Mouse (Mus musculus) frontal cortex, postnatal 36 days (tissue): ENCODE results near the gene Nos1ap.

ENCODE experiments used
- DNase-seq, 2 experiments: peaks; one replicate each; pipeline ENCODE4 v3.0.0; 2022; ENCODE audit warnings: low spot score in 2 of 2

Gene Nos1ap

GRCm38 (mm10) chr1:170502491-170503276, 87.0 kb downstream of the Nos1ap start:
- DNase-seq = no peak

GRCm38 (mm10) chr1:170501970-170502369, 87.7 kb downstream of the Nos1ap start:
- DNase-seq = no peak

- no peak for DNase-seq
Measured at GRCm38 (mm10) chr1:170501556-170501955, 88.1 kb downstream of the Nos1ap start.

DNA sequence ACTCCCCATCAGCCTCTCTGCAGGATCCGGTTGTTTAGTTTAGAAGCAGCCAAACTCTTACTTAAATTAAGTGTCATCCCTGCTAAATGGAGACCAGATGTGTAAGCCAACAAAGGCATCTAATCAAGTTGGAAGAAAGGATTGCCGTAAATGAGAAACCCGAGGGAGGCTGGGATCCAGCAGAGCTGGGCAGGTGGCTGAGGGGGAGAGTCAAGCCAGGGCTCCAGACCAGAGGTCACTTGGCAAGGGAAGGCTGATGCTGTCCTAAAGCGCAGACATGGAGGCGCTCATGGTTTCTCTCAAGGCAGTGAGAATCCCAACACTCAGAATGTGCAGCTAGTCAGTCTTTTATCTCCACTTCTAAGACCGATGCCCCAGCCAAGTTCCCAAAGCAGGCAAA, 89.8 kb downstream of the Nos1ap start:
- no peak for DNase-seq

GRCm38 (mm10) chr1:170499466-170499865, 90.2 kb downstream of the Nos1ap start:
- no peak for DNase-seq

DNA sequence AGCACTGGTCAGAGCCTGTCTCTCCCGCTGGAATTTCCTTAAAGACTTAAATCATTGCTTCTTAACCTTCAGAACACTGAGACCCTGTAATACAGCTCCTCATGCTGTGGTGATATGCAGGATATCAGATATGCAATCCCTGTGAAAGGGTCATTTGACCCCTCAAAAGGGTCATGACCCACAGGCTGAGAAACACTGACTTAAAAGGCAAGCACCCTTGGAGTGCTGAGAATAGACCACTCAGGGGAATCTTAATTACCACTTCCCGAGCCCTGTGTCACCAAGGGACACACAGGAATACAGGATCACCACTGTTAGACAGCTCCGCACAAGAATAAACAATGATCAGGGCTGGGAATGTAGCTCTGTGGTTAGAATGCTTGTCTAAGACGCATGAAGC, 91.0 kb downstream of the Nos1ap start:
- DNase-seq = no peak

GRCm38 (mm10) chr1:170496221-170496620, 93.4 kb downstream of the Nos1ap start:
- DNase-seq = no peak

- no peak for DNase-seq
Measured at GRCm38 (mm10) chr1:170495538-170496183, 94.0 kb downstream of the Nos1ap start.

DNA sequence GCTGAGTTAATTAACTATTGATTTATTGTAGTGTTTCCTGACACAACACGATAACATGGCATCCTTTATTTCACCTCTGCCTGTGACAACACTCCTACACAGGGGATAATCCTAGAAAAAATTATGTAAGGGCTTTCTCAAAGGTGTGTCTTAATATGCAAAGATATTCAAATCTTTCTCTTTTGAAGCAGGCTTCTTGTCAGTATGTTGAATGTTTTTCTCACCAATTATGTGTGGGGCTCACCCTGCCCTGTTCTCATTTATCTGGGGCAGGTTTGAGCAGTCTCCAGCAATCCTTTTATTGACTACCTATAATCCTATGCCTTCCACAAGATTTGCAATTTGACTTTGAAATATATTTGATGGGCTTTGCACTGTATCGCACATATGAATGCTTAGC, 97.1 kb downstream of the Nos1ap start:
- DNase-seq = no peak

GRCm38 (mm10) chr1:170492027-170492426, 97.6 kb downstream of the Nos1ap start:
- DNase-seq = no peak

GRCm38 (mm10) chr1:170489936-170490335, 99.7 kb downstream of the Nos1ap start:
- DNase-seq = no peak

DNA sequence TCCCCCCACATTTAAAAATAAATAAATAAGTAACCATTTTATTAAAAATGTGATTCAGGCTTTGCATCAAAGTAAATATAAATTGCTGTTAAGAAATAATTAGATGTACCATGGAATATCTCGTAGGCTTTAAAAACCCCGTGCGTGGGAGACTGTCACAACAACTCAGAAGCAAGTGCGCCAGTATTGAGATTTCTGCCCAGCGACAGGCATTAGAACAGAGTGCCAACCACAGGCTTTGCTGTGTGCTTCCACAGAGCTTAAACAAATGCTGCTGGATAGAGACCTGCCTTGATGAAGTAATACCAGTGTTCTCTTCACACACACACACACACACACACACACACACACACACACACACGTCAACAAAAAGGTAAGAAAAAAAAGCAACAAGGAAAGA, 100.2 kb downstream of the Nos1ap start:
- DNase-seq = no peak

DNA sequence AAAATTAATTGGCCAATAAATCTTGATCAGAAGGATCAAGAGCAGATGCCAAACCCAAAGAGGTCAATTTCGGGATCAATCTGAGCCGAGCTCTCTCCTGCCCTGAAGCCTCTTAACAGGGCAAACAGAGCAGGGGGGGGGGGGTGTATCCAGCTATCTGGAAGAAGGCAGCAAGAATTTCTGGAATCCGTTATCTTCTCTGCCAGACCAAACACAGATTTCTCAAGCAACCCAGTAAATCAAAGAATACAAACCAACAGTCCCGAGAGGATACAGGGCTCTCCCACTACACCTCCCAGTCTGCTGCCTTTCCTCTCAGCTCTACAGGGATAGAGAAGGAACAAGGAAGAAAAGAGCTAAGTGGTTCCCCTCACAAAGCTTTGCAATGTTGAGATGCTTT, 104.5 kb downstream of the Nos1ap start:
- DNase-seq = no peak

DNA sequence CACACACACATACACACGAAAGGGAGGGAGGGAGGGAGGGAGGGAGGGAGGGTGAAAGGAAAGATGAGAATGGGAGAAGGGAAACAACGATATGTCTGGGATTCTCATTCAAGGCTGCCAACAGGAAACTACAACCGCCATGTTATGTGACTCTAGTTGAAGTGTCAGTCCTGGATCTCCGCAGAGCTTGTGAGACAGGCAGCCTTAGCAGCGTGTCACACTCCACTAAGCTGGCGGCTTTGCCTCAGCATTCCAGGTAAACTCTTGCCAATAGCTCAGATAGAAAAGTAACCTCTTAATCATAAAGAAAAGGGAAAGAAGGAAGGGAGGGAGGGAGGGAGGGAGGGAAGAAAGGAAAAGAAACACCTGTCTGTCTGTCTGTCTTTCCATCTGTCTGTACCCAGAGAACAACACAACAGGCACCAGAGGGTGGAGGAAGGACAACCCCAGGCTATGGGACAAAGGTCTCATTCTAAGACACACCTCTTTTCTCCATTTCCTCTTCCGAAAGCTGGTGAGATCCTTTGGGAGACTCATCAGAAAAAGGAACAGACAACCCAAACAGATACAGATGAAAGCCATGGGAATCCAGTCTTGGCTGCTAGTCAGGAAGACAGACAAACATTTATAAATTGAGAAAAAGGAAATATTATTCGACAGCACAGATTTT, 107.3 kb downstream of the Nos1ap start:
- DNase-seq = no peak

DNA sequence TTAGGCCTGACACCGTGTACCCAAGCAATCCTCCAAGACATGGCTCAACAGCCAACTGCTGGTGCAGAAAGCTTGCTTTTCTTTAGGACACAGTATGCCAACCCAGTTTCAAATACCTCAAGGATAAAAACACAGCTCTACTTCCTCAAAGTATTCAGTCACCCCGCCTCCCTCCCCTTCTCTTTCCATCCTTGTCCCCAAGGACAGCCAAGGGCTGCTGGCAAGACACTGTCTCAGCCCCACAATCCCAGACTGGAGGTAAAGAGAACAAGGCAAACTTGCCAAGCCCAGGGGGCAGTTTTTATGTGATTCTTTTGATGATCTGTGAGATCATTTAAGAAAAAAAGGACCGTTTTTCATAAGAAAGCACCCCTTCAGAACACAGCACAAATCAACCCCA, 108.6 kb downstream of the Nos1ap start:
- DNase-seq = no peak

DNA sequence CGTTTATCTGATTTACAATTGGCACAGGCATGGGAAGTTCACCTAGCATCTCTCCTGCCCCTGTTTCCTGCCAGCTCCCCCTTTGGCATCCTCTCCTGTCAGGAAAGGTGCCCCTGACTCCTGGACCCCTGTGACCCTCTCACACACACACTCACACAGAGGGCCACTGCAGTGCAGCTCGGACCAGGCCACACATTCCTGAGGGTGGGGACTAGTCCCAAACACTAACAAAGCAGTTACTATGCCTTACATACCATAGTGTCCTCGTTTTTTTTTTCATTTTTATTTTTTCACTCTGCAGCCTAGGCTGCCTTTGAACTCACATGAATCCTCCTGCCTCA, 110.2 kb downstream of the Nos1ap start:
- DNase-seq = no peak

GRCm38 (mm10) chr1:170478791-170479457, 110.7 kb downstream of the Nos1ap start:
- DNase-seq = no peak

GRCm38 (mm10) chr1:170477636-170478600, 111.7 kb downstream of the Nos1ap start:
- DNase-seq = no peak

DNA sequence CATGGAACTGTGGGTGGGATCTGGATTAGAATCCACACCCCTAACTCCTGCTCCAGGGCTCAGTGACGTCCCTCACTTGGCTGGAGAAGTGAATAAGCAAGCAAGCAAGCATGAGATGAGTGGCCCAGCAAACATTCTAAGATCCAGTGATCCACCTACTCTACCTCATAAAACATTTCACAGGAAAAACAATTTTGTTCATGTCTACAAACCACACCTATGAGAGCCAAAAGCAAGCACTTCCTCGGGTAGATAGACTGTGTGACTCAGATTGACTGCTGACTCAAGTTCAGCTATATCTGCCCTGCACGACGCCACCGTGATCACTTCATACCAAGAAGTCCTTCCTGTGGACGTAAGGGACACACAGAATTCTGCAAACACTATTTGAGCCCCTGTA, 116.2 kb downstream of the Nos1ap start:
- no peak for DNase-seq

DNA sequence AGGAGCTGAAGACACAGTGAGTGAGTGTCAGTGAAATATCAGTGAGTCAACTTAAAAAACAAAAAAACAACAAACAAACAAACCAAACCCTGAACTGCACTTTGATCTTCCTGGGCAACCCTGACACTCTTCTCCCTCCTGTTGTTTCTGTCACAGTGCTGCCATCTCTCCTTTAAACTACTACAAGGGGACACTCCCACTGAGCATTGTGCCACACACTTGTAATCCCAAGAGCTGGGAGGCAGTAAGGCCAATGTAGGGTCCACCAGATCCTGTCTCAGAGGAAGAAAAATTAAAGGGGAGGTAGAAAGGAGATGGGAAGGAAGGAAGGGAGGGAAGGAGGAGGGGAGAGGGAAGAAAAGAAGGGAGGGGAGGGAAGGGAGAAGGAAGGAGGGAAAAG, 116.8 kb downstream of the Nos1ap start:
- no peak for DNase-seq
